Mouse (Mus musculus): Measurements from ENCODE around the gene H2-Q2.

DNA sequence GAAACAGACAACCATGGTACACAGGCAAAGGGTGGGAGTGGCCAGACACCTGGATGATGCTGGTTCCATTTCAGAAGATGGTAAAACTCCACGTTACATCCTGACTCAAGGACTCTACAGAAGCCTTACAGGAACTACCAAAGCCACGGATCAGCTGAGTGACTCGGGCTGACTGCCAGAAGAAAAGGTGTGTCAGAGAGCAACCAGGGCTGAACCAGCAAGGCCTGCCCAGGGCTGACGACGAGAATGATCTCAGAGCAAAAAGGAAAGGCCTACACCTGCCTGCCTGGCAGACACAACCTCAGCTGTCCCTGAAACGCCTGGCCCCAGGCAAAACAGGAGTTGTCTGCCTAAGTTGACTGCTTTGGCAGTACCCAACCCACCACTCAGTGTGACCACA lies 37.6 kb upstream of the H2-Q2 start:
- TF ChIP-seq GATA1 (IDR thresholded peaks at IDR 0.05; ENCODE audit: borderline replicate concordance, low read length) (no peak), FLI1 (IDR thresholded peaks at IDR 0.05; ENCODE audit: low read length) (no peak)

Data from megakaryocyte, embryonic 14.5 days (primary cell).